Mouse (Mus musculus): ENCODE data around the gene Trim43b.
"Not testable (repeated sequence)": the region's sequence is repeated elsewhere in the genome, so short reads cannot be mapped to it uniquely, and the experiment has no call there.

The Trim43b gene

DNA sequence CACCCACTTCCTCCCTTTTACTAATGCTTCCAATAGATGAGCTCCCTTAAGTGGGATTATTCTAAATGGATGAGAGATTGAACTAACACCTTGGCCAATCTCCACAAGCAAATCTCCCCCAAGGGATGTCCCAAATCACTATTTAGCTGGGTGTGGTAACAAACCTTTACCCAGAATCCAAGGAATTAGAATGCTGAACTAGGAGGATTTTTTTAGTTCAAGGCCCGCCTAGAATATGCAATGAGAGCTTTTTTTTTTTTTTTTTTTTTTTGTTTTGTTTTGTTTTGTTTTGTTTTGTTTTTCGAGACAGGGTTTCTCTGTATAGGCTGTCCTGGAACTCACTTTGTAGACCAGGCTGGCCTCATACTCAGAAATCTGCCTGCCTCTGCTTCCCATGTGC lies at the start of gene Trim43b:
TSS of gene Trim43b (minus strand) at position 101 of the 400 bp plus-strand sequence.
- not testable (repeated sequence) for DNase-seq

DNA sequence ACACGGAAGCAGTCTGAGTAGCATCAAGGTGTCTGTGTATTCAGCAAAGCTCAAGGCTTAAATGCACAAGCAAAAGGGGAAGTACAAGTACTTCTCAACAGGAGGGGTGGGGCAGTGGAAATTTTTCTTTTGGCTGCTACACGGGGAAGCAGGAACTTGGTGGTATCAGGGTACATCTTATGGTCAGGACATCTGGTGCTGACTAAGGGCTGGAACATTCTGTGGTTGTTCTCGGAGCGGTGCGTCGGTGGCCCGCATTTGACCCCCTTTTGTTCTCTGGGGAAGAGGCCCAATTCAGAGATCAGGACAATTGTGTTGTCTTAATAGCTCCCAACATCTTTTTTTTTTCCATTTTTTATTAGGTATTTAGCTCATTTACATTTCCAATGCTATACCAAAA lies 11.9 kb upstream of the Trim43b start:
- DNase-seq, result not testable (repeated sequence)

DNA sequence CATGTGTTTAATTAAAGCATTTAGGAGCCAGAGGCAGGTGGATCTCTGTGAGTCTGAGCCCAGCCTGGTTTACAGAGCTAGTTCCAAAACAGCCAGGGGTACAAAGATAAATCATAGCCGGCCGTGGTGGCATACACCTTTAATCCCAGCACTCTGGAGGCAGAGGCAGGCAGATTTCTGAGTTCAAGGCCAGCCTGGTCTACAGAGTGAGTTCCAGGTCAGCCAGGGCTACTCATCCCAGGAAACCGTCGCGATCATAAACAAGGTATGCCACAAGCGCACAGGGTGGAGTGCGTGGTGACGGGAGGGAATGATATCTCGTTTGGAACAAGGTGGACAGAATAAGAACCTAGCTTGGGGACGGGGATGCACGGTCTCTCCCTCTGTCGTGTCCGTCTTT lies 5.9 kb downstream of the Trim43b start:
- not testable (repeated sequence) for DNase-seq

DNA sequence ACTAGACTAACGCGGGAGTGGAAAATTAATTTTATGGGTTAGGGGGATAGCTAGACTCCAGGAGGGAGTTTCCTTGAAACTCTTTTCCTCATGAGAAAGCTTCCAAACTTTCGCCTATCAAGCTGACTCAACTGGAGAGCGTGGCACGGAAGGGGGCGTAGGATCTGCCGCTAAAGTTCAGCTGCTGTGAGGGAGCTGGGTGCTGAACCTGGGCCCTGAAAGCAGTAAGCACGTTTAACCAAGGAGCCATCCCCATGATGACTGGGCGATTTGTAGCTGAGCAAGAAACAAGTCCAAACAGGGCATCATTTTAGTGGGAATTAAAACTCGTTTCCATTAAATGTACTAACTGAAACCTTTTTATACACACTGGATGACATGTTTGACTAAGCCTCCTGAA lies 13.0 kb downstream of the Trim43b start:
- DNase-seq, result not testable (repeated sequence)

DNA sequence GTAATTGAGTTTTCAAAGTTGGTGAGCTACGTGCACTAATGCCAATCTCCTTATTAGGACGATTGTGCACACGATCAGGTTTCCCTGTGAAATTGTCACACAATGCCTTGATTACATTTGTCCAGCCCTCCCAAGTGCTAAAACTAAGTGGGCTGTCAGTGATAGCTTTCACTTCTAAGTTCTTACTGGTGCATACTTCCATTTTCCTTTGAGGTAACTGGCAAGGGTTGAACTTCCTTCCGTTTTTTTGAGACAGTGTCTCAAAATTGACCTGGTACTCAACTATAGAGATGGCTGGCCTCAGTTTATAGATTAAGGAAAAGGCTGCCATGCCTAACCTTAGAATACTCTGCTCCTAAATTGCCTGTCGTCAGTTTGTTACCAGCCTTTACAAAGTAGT lies 16.1 kb downstream of the Trim43b start:
- DNase-seq, result not testable (repeated sequence)

DNA sequence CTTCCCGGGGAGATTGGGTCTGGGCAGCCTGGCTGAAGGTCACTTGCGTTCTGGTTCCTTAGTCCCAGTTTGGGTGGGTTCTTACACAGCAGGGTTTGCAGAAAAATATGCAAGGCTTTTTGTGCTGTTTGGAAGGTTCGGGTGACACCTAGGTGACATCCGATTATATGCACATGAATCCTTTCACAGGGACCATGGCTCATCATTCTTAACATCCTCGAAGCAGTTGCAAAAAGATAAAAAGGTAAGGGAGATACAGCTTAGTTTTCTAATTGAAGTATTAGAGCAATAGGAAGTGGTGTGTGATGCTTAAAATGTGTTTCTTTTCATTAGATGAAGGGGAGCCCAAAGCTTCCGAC lies 25.5 kb downstream of the Trim43b start:
- DNase-seq, result not testable (repeated sequence)

DNA sequence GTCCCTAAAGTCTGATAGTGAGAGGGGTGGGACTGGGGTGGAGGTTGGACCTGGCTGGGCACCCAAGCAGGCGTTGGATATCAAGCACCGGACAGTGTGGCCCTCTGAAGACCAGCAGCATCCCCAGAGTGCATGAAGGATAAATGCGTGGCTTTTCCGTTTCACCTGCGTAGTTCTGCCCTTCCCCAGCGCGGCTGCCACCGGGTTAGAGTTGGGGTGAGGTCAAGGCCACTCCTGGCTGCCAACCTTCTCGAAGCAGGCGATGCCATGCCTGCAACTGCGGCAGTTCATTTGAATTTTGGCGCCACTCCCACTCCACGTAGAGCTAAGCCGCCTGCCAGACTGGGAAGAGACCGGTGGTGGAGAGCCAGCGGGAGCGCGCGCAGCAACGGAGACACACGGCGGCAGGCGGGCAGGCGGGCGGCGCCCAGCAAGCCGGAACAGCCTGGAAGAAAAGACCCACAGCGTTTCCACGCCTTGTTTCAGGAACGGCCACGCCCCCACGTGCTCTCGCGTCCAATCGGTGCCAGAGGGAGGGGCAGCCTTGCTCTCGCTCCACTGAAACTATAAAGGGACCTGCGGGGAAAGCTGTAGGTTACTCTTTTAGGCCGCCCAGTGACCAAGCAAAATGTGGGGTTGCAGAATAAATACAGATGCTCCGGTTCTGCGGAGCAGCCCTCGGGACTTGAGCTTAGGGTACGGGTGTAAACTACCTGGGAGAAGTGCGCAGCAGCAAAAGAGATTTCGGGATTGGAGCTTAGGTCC lies 26.1 kb downstream of the Trim43b start:
- peak; percentile 29 for DNase-seq
